11 mouse cellular contexts compared by ENCODE assay signal in the genomic region with DNA sequence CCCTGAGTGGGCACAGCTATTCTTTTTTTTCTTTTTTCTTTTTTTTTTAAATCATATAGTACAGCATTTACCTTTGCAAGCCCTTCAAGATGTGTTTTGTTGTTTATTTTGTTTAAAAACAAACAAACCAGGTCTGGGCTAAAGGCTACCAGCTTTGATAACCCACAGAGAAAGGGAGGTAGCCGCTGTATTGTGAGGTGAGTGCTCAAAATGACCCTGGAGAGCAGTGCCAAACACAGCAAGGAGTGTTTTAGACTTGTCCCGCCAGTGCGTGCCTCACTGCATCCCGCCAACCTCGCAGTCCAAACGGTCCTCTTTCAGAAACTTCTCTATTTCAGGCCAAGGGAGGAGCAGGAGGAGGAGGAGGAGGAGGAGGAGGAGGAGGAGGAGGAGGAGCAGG.
A peak's percentile ranks its signal among the peaks of the same experiment; 100 is the strongest.
DNase-seq lines count a peak whose midpoint lies in the region; ATAC-seq and TF ChIP-seq lines count a peak whose summit lies in the region.
"Had no signal": no experiment of that assay in that cellular context is flagged by ENCODE, and none has a peak within 500 bp of the region (broad histone marks: within the 10 kb centered on the region; RNA-seq: fewer than 3 reads in every experiment).

No protein-coding gene starts in this region.

- H3K27me3 ChIP-seq in hindbrain, embryonic 11.5 days (ENCODE audit: control insufficient read depth, insufficient read depth, low read length), result no peaks in the 10 kb centered on the region
- H3K27me3 ChIP-seq in hindbrain, embryonic 14.5 days (ENCODE audit: control insufficient read depth, insufficient read depth, low read length), result no peaks in the 10 kb centered on the region
- H3K27me3 ChIP-seq in Patski, result no peaks in the 10 kb centered on the region
- H3K27me3 ChIP-seq in heart, postnatal 0 days (ENCODE audit: control insufficient read depth, insufficient read depth, low read length), result no peaks in the 10 kb centered on the region

- no peaks in the 10 kb centered on the region for H3K4me1 ChIP-seq in hindbrain, embryonic 11.5 days (replicated peaks; ENCODE audit: control insufficient read depth, insufficient read depth, low read length)
- H3K4me1 ChIP-seq in hindbrain, embryonic 14.5 days (replicated peaks; ENCODE audit: control insufficient read depth, insufficient read depth, low read length), result no peaks in the 10 kb centered on the region
- H3K4me1 ChIP-seq in heart, postnatal 0 days (ENCODE audit: control insufficient read depth, insufficient read depth), result peaks cover 16% of the 10 kb centered on the region

- H3K4me2 ChIP-seq in hindbrain, embryonic 11.5 days (replicated peaks; ENCODE audit: low read depth, low read length), result no peak overlapping the region
- no peak overlapping the region for H3K4me2 ChIP-seq in hindbrain, embryonic 14.5 days (replicated peaks)
- no peak overlapping the region for H3K4me2 ChIP-seq in heart, postnatal 0 days (ENCODE audit: low read depth, low read length)

- intact Hi-C loops in left cerebral cortex, postnatal 14 days (cut with DNase I), result loop anchor here (10.0 kb wide), 2 partner anchors 158 to 172 kb away; no protein-coding TSS in a partner anchor

- POLR2A ChIA-PET in Patski (lab: Charles Lee), result interaction anchor here (0.9 kb wide), 1 partner anchor 73 kb away, joined by 3 read pairs; no protein-coding TSS in a partner anchor

- H3K9ac ChIP-seq in hindbrain, embryonic 11.5 days (ENCODE audit: low read depth, low read length), result no peak overlapping the region
- no peak overlapping the region for H3K9ac ChIP-seq in hindbrain, embryonic 14.5 days
- H3K9ac ChIP-seq in heart, postnatal 0 days (replicated peaks; ENCODE audit: low read depth, low read length), result no peak overlapping the region

- ATAC-seq in hindbrain, embryonic 11.5 days (ENCODE audit: low FRiP score), result no peak
- ATAC-seq in hindbrain, embryonic 14.5 days (ENCODE audit: low FRiP score), result no peak
- ATAC-seq in Patski, result peak; percentile 41
- no peak for ATAC-seq in heart, postnatal 0 days (ENCODE audit: insufficient read depth, low read depth)
- ATAC-seq: hindbrain, postnatal 0 days had no signal

- H3K36me3 ChIP-seq in hindbrain, embryonic 11.5 days (ENCODE audit: control insufficient read depth, insufficient read depth, low read length), result no peaks in the 10 kb centered on the region
- no peaks in the 10 kb centered on the region for H3K36me3 ChIP-seq in hindbrain, embryonic 14.5 days (replicated peaks; ENCODE audit: control insufficient read depth, insufficient read depth)
- H3K36me3 ChIP-seq in heart, postnatal 0 days (replicated peaks; ENCODE audit: control insufficient read depth, insufficient read depth, low read length), result no peaks in the 10 kb centered on the region

- WGBS in hindbrain, embryonic 11.5 days, result 69% methylated on average over 6 of the region's 6 CpGs
- WGBS in hindbrain, embryonic 14.5 days, result 73% methylated on average over 6 of the region's 6 CpGs
- WGBS in heart, postnatal 0 days, result 45% methylated on average over 6 of the region's 6 CpGs

- TF ChIP-seq EP300 in heart, postnatal 0 days (IDR thresholded peaks at IDR 0.05; ENCODE audit: low read depth), result no peak

- in situ Hi-C loops in Patski (cut with MboI; ENCODE audit: low pct_unique_long_range_greater_than_20kb), result loop anchor here (5.0 to 10.0 kb wide), 2 partner anchors 90 to 172 kb away; no protein-coding TSS in a partner anchor

- H3K4me3 ChIP-seq in hindbrain, embryonic 11.5 days (ENCODE audit: low read depth, low read length), result no peak overlapping the region
- H3K4me3 ChIP-seq in hindbrain, embryonic 14.5 days (replicated peaks; ENCODE audit: low read length), result no peak overlapping the region
- H3K4me3 ChIP-seq in heart, postnatal 0 days (ENCODE audit: low read depth, low read length), result no peak overlapping the region

- H3K27ac ChIP-seq in hindbrain, embryonic 11.5 days (ENCODE audit: low read depth, low read length), result 0 out of 2 replicates have a peak overlapping the region, but pooled peaks have one; percentile 17
- no peak overlapping the region for H3K27ac ChIP-seq in hindbrain, embryonic 14.5 days
- peak overlapping the region; percentile 64 for H3K27ac ChIP-seq in heart, postnatal 0 days (ENCODE audit: low read depth)
- H3K27ac ChIP-seq: hindbrain, postnatal 0 days had no signal

- TF ChIP-seq CTCF in Patski (IDR thresholded peaks at IDR 0.05), result no peak
- TF ChIP-seq CTCF in heart, postnatal 0 days (IDR thresholded peaks at IDR 0.05; ENCODE audit: low read depth), result no peak

- DNase-seq in hindbrain, embryonic 11.5 days (ENCODE audit: low spot score), result no peak
- no peak for DNase-seq in hindbrain, embryonic 14.5 days (ENCODE audit: low spot score)
- DNase-seq in Patski (ENCODE audit: low read depth, low spot score), result no peak
- no peak for DNase-seq in heart, postnatal 0 days (ENCODE audit: low spot score)
- peak; percentile 24 for DNase-seq in lung, postnatal 10 days
- no peak for DNase-seq in left cerebral cortex, postnatal 14 days (ENCODE audit: low spot score in 2 of 2)
- no peak for DNase-seq in urinary bladder, adult 2 months (ENCODE audit: low spot score)
- DNase-seq in cerebellum, adult 8-10 months, result no peak
- DNase-seq: cerebellum, adult 9-10 months; spleen, adult 18-20 months had no signal

- CTCF ChIA-PET in Patski (lab: Charles Lee), result no interaction called here

- no peaks in the 10 kb centered on the region for H3K9me3 ChIP-seq in hindbrain, embryonic 11.5 days (ENCODE audit: control insufficient read depth, low read length)
- no peaks in the 10 kb centered on the region for H3K9me3 ChIP-seq in hindbrain, embryonic 14.5 days (ENCODE audit: control insufficient read depth, low read length)
- no peaks in the 10 kb centered on the region for H3K9me3 ChIP-seq in heart, postnatal 0 days (replicated peaks; ENCODE audit: control insufficient read depth, low read length)
